Mouse (Mus musculus) embryonic facial prominence, embryonic 13.5 days (tissue): ENCODE results near the gene Kif14. TPM values are rescaled to one million over a fixed set of nuclear protein-coding genes. Genes with fewer than 3 reads are reported as not detected.

Experiments used
- ATAC-seq: fragments of 200-750 bp; cut with Nextera tagmentation; 2 replicates; pipeline ENCODE4 v1.8.0; 2017; ENCODE audit warnings: low read depth; ENCODE audit not compliant: insufficient number of reproducible peaks, insufficient read depth, low FRiP score, low TSS enrichment
- H3K27ac ChIP-seq: fragments of 300-500 bp; sonication (generic); 2 replicates; pipeline ENCODE4 v1.5.1; 2015; ENCODE audit warnings: moderate library complexity, mild to moderate bottlenecking, inconsistent platforms
- H3K27me3 ChIP-seq: fragments of 300-500 bp; sonication (generic); 2 replicates; pipeline ENCODE4 v1.6.1; 2015; ENCODE audit warnings: mild to moderate bottlenecking, inconsistent platforms
- H3K36me3 ChIP-seq: fragments of 300-500 bp; sonication (generic); 2 replicates; pipeline ENCODE4 v1.6.1; 2015; ENCODE audit warnings: mild to moderate bottlenecking, inconsistent platforms
- H3K4me1 ChIP-seq: fragments of 300-500 bp; sonication (generic); 2 replicates; pipeline ENCODE4 v1.6.1; 2015; ENCODE audit warnings: inconsistent platforms
- H3K4me2 ChIP-seq: fragments of 300-500 bp; sonication (generic); 2 replicates; pipeline ENCODE4 v1.6.1; 2015; ENCODE audit warnings: moderate library complexity, mild to moderate bottlenecking, inconsistent platforms
- H3K4me3 ChIP-seq: fragments of 300-500 bp; sonication (generic); 2 replicates; pipeline ENCODE4 v1.5.1; 2015; ENCODE audit warnings: mild to moderate bottlenecking, inconsistent platforms
- H3K9ac ChIP-seq: fragments of 300-500 bp; sonication (generic); 2 replicates; pipeline ENCODE4 v1.6.1; 2015; ENCODE audit warnings: mild to moderate bottlenecking, inconsistent platforms
- H3K9me3 ChIP-seq: fragments of 300-500 bp; sonication (generic); 2 replicates; pipeline ENCODE4 v1.6.1; 2016; ENCODE audit warnings: inconsistent platforms
- WGBS: fragments of 180-500 bp; shearing (Covaris S2); methylation state at CpG from one replicate; pipeline ENCODE4 v1.1.7; 2015; ENCODE audit warnings: mixed read lengths; 5-methylcytosine and 5-hydroxymethylcytosine counted together
- polyA plus RNA-seq: library from polyadenylated mRNA; unstranded; fragments of >200 nt; fragmentation: Nextera tagmentation; extraction: Ambion mirVana; gene quantifications from 2 replicates; pipeline ENCODE4 v1.2.1, GENCODE M21; 2015

Kif14 gene
- polyA plus RNA-seq = 7.2 and 8.2 TPM in 2 replicates

DNA sequence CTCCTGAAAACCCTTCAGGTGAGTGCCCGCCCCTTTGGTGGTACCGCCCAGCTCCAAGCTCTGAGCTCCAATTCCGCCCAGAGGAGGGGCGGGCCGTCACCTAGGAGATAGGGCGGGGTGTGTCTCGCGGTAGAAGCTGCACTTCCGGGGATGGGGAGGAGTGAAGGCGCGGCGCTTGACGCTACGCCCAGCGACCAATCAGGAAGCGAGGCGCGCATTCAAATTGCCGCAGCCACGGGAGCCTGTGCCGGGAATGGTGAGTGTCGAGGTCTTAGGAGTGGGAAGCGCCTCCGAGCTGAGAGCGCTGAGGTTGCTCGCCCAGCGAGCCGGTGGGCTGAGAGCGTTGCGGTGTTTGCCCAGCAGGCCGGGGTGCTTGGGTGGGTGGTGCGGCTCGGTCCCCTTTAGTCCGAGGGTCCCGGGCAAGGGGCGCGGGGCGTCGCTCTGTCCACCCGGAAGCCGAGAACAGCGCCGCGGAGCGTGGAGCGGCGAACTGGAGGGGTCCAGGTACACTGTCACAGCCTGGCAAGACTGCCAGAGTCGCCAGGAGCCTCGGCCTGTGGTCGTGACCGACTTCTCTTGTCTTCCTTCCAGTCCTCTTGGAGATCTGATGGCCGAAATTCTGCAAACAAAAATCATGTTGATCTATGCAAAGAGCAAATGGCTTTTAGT is at the start of gene Kif14:
Kif14 (plus strand) TSS at position 201 of the 669 bp plus-strand sequence.
- peak within 1 kb of the TSS; percentile 93 for H3K4me2 ChIP-seq
- peak within 1 kb of the TSS; percentile 67 for H3K4me3 ChIP-seq
- H3K36me3 ChIP-seq = peaks cover 11% of the 10 kb centered on the region
- H3K9ac ChIP-seq = peak within 1 kb of the TSS; percentile 72
- no peaks in the 10 kb centered on the region for H3K27me3 ChIP-seq
- no peak within 1 kb of the TSS for H3K27ac ChIP-seq
- peak; percentile 99 for ATAC-seq
- under 1% methylated on average over 52 of the region's 52 CpGs for WGBS
- no peaks in the 10 kb centered on the region for H3K9me3 ChIP-seq
- H3K4me1 ChIP-seq = peaks cover 30% of the 10 kb centered on the region

DNA sequence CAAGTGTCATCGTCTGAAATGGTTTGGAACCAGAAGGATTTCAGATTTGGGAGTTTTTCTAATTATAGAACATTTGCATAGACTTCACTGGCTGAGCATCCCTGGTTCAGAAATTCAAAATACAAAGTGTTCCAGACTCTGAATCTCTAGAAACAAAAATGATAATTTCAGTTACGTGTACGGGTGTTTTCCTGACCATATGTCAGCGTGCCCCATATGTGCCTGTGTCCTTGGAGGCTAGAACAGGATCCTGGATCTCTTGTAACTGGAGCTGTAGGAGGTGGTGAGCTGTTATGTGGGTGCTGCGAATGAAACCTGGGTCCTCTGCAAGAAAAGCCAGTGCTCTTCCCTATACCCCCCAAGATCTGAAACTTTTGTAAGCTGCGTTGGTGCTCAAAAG is 47.8 kb upstream of the Kif14 start:
- ATAC-seq = no peak
- 84% methylated on average over 6 of the region's 6 CpGs for WGBS
- Histone ChIP-seq H3K36me3 (peaks cover 28% of the 10 kb centered on the region), H3K27ac (no peak overlapping the region), H3K9me3 (no peaks in the 10 kb centered on the region), H3K4me2 (no peak overlapping the region), H3K27me3 (no peaks in the 10 kb centered on the region), H3K9ac (no peak overlapping the region), H3K4me1 (peaks cover 17% of the 10 kb centered on the region), H3K4me3 (no peak overlapping the region)

DNA sequence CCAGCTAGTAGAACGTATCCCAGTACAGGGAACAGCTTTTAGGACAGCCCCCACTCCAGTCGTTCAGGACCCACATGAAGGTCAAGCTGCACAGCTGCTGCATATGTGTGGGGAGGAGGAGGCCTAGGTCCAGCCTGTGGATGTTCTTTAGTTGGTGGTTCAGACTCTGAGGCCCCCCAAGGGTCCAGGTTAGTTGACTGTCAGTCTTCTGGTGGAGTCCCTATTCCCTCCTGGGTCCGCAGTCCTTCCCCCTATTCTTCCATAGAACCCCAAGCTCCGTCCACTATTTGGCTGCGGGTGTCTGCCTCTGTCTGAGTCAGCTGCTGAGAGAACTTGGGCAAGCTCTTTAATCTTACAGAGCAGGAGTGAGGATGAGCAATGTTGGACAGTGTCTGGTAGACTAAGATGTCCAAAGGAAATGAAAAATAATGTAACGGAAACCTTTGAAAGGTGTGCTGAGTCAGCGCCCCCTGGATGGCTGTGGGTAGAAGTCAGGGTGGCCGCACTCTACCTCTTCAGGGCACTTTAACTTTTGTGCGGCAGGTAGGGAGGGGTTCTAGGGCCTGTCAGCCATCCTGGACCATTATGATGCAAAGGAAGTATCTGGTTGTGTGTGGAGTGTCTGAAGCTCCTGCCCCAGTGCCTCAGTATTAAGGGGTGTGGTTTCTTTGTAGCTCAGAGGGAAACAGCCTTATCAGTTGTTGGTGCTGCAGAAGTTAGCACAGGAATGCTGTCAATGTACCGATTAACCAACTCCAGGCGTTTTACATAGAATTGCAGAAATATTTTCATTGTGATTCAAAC is 38.8 kb upstream of the Kif14 start:
- no peak overlapping the region for H3K9ac ChIP-seq
- H3K4me2 ChIP-seq = no peak overlapping the region
- peaks cover 8% of the 10 kb centered on the region for H3K4me1 ChIP-seq
- peaks cover 18% of the 10 kb centered on the region for H3K36me3 ChIP-seq
- no peaks in the 10 kb centered on the region for H3K27me3 ChIP-seq
- no peaks in the 10 kb centered on the region for H3K9me3 ChIP-seq
- whole genome bisulfite sequencing = 79% methylated on average over 11 of the region's 11 CpGs
- H3K4me3 ChIP-seq = no peak overlapping the region
- ATAC-seq = no peak
- H3K27ac ChIP-seq = no peak overlapping the region

DNA sequence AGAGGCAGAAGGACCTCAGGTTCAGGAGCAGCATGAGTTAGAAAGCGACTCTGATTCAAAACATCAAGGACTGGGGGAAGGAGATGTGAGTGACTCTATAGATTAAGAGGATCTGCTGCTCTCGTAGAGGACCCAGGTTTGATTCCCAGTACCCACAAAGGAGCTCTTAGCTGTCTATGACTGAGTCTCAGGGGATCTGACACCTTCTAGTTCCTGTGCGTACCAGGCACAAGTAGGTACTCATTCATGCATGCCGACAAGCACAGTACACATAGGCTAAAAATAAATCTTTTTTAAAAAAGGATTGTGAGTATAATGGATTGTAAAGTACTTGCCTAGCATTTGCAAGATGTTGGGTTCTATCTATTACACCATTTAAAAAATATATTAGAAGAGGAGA is 37.2 kb upstream of the Kif14 start:
- Histone ChIP-seq H3K9ac (no peak overlapping the region), H3K27me3 (no peaks in the 10 kb centered on the region), H3K27ac (no peak overlapping the region), H3K4me1 (peaks cover 8% of the 10 kb centered on the region), H3K4me3 (no peak overlapping the region), H3K4me2 (no peak overlapping the region), H3K9me3 (no peaks in the 10 kb centered on the region), H3K36me3 (peaks cover 24% of the 10 kb centered on the region)
- ATAC-seq = no peak
- 88% methylated on average over 4 of the region's 4 CpGs for WGBS

DNA sequence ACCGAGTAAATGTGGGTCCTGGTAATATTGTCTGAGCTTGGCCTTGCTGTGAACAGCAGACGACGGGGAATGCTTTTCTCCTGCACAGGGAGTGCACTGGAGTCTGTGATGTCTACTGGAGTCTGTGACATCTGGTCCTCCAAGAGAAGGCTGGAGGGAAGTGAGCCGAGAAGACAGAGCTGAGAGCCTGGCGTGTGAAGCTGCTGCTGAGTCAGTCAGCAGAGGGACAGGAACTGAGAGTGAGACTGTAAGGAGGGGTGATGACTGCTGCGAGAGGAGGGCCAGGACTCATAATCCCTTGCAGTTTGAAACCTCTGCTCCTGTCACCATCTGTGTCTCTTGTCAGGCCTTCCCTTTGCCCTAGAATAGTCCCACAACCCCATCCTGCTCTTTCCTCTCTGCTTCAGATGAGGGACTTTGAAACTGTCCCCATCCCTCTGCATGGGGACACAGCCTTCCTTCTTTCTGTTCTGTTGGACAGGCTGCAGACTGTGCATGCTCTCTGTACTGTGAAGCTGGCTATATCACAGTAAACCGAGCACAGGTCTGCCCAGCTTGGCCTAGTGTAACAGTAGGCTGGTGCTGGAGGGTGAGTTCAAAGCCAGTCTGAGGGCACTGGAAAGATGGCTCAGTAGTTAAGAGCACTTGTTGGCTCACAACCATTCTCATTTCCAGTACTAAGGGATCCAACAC is 35.9 kb upstream of the Kif14 start:
- no peaks in the 10 kb centered on the region for H3K27me3 ChIP-seq
- ATAC-seq = no peak
- H3K4me2 ChIP-seq = no peak overlapping the region
- no peak overlapping the region; the same call in 1 of the 2 replicates for H3K9ac ChIP-seq
- H3K9me3 ChIP-seq = no peaks in the 10 kb centered on the region
- WGBS = 55% methylated on average over 7 of the region's 7 CpGs
- no peak overlapping the region; the same call in 1 of the 2 replicates for H3K27ac ChIP-seq
- H3K36me3 ChIP-seq = peaks cover 28% of the 10 kb centered on the region
- no peak overlapping the region for H3K4me3 ChIP-seq
- peaks cover 8% of the 10 kb centered on the region for H3K4me1 ChIP-seq

DNA sequence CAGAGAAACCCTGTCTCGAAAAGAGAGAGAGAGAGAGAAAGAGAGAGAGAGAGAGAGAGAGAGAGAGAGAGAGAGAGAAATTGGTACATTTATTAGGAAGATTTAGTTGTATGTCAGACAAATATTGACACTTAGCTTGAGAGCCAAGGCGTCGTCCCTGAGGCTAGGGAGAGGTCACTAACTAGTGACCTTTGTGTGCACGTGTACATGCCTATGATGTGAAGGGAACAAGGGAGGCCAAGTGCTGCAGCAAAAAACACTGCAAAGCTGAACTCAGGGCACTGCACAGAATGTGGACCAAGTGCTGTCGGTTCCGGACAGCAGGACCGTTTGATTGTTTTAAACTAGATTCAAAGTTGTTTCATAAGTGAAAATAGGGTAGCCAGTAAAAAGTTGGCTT is 25.4 kb upstream of the Kif14 start:
- Histone ChIP-seq H3K9me3 (no peaks in the 10 kb centered on the region), H3K4me3 (no peak overlapping the region)

DNA sequence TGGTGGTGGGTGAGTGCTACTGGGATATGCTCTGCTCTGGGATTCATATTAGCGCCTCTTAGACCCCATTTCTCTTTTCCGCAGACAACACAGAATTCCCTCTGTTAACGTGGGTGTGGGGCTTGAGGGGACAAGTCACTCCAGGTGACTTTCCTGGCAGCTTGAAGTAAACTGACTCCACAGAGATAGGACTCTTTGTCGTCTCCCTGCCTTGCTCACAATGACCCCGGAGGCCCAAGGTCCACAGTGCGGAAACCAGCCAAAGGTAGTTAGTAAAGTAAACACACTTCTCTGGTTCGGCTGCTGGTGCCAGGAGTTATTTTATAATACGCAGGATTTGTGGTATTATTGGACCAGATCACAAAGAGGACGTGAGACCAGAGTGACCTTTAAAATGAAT is 23.3 kb upstream of the Kif14 start:
- Histone ChIP-seq H3K4me3 (no peak overlapping the region), H3K4me2 (no peak overlapping the region), H3K27me3 (no peaks in the 10 kb centered on the region), H3K9me3 (no peaks in the 10 kb centered on the region), H3K36me3 (peaks cover 13% of the 10 kb centered on the region), H3K4me1 (0 out of 2 replicates have a peak, but pooled peaks cover 7% of the 10 kb centered on the region), H3K9ac (no peak overlapping the region), H3K27ac (no peak overlapping the region)
- no peak for ATAC-seq
- WGBS = 50% methylated on average over 9 of the region's 9 CpGs

More for the DNA sequence above, 25.4 kb upstream of the Kif14 start:
- Histone ChIP-seq H3K36me3 (peaks cover 25% of the 10 kb centered on the region), H3K27ac (no peak overlapping the region), H3K9ac (no peak overlapping the region), H3K4me2 (no peak overlapping the region), H3K27me3 (no peaks in the 10 kb centered on the region), H3K4me1 (0 out of 2 replicates have a peak, but pooled peaks cover 7% of the 10 kb centered on the region)
- no peak for ATAC-seq
- WGBS = 69% methylated on average over 7 of the region's 7 CpGs

DNA sequence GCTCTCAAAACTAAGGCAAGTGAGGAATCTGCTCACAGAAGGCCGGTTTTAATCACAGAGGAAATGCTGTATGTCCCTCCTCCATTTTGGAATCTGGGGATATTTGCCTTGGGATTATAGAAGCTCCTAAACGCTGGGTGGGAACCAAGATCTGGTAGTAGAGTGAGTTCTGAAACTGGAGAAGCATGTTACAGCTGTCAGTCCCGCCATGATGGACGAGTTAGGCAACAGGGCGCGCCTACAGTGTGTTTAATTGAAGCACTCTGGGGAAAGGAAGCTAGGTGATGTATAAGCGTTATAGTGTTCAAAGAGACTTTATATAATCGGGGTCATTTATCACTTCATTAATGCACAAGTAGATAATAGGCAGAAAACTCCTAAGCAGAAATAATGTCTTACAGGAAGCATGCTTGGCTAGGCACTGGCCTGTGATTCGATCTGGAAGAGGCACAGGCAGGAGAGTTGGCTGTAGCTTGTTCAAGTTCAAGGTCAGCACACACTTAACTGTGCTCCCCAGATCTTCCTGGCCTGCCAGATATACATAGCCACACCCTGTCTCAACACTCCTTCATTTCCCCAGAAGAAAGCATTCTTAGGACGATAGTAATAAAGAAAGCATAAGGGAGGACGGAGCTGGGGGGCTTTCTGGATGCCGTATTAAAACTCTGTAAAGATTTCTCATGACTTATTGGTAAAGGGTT is 21.4 kb upstream of the Kif14 start:
- no peak overlapping the region for H3K9ac ChIP-seq
- peaks cover 9% of the 10 kb centered on the region for H3K36me3 ChIP-seq
- no peak for ATAC-seq
- 78% methylated on average over 12 of the region's 12 CpGs for WGBS
- 0 out of 2 replicates have a peak, but pooled peaks cover 2% of the 10 kb centered on the region for H3K4me1 ChIP-seq
- no peaks in the 10 kb centered on the region for H3K9me3 ChIP-seq
- no peak overlapping the region for H3K4me3 ChIP-seq
- no peaks in the 10 kb centered on the region for H3K27me3 ChIP-seq
- no peak overlapping the region for H3K27ac ChIP-seq
- no peak overlapping the region for H3K4me2 ChIP-seq

DNA sequence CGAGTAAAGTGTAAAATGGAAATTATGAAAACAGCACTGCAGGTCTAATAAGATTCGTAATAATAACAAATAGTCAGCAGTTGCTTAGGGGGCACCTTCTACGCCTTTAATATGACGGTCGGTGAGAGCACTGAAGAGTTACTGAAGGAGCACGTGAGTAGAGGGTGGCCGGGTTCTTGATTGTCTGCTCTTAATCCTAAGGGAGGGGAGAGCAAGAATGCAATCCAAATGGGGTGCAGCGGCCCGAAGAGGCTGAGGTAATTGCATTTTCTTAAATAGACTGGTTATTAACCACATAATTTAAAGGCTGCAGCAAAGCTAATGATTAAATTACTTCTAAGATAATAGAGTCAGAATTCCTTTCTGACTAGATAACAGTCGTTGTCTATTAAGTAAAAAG is 19.2 kb upstream of the Kif14 start:
- Histone ChIP-seq H3K9me3 (no peaks in the 10 kb centered on the region), H3K4me2 (no peak overlapping the region), H3K36me3 (no peaks in the 10 kb centered on the region), H3K27me3 (no peaks in the 10 kb centered on the region), H3K4me1 (0 out of 2 replicates have a peak, but pooled peaks cover 2% of the 10 kb centered on the region), H3K9ac (no peak overlapping the region), H3K27ac (no peak overlapping the region), H3K4me3 (no peak overlapping the region)
- 62% methylated on average over 10 of the region's 10 CpGs for WGBS
- ATAC-seq = no peak

DNA sequence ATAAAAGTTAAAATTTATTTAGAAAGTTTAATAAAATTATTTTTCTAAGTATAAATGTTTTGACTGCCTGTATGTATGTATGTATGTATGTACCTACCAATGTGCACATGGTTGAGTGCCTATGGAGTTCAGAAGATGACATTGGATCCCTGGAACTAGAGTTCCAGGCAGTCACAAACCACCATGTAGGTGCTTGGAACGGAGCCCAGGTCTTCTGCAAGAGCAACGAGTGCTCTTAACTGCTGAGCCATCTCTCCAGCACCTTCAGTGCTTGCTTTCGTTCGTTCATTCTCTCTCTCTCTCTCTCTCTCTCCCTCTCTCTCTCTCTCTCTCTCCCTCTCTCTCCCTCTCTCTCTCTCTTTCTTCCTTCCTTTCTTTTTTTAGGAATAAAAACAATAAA is 18.8 kb upstream of the Kif14 start:
- Histone ChIP-seq H3K36me3 (no peaks in the 10 kb centered on the region), H3K27ac (no peak overlapping the region), H3K9ac (no peak overlapping the region), H3K4me2 (no peak overlapping the region), H3K27me3 (no peaks in the 10 kb centered on the region), H3K4me1 (0 out of 2 replicates have a peak, but pooled peaks cover 2% of the 10 kb centered on the region), H3K4me3 (no peak overlapping the region), H3K9me3 (no peaks in the 10 kb centered on the region)
- WGBS = 65% methylated on average over 4 of the region's 4 CpGs
- ATAC-seq = no peak

DNA sequence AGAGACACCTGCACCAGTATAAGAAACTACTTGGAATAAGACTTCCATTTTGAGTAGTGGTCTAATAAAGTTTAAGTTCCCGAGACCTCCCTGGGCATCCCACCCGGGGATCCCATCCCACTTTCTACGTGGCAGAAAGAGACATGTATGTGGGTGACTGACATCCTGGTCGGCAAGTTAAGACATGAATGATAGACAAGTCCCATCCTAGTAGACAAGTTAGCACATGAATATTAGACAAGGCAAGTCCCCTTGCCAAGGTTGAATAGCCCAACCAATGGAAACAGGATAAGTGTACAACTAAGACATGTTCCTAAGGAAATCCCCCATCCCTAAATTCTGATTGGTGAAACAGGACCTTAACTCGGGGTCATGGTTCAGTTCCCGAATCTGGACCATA is 16.6 kb upstream of the Kif14 start:
- no peaks in the 10 kb centered on the region for H3K4me1 ChIP-seq
- WGBS = 89% methylated on average over 6 of the region's 6 CpGs
- H3K4me2 ChIP-seq = no peak overlapping the region
- no peak overlapping the region for H3K9ac ChIP-seq
- no peak for ATAC-seq
- no peak overlapping the region for H3K4me3 ChIP-seq
- H3K27ac ChIP-seq = no peak overlapping the region
- no peaks in the 10 kb centered on the region for H3K36me3 ChIP-seq
- no peaks in the 10 kb centered on the region for H3K9me3 ChIP-seq
- H3K27me3 ChIP-seq = no peaks in the 10 kb centered on the region; the same call in 1 of the 2 replicates
